Mouse (Mus musculus) adrenal gland, adult 10 weeks (tissue): Measurements from ENCODE around the gene 8030411F24Rik. TPM values are rescaled to one million over a fixed set of nuclear protein-coding genes. Genes with fewer than 3 reads are reported as not detected.

Experiments
- polyA plus RNA-seq: library from polyadenylated mRNA; stranded (reverse); fragments of 350-450 nt; fragmentation: Illumina TruSeq; extraction: RNeasy Lipid Tissue Mini Kit (QIAGEN cat#74804); gene quantifications from one replicate; pipeline ENCODE4 v1.2.3, GENCODE M21; 2014; ENCODE audit warnings: low read depth, low replicate concordance

8030411F24Rik gene
- not detected for polyA plus RNA-seq

GRCm38 (mm10) chr2:148781709-148782108 is at the start of gene 8030411F24Rik:
Gene 8030411F24Rik (plus strand): TSS chr2:148782009.

DNA sequence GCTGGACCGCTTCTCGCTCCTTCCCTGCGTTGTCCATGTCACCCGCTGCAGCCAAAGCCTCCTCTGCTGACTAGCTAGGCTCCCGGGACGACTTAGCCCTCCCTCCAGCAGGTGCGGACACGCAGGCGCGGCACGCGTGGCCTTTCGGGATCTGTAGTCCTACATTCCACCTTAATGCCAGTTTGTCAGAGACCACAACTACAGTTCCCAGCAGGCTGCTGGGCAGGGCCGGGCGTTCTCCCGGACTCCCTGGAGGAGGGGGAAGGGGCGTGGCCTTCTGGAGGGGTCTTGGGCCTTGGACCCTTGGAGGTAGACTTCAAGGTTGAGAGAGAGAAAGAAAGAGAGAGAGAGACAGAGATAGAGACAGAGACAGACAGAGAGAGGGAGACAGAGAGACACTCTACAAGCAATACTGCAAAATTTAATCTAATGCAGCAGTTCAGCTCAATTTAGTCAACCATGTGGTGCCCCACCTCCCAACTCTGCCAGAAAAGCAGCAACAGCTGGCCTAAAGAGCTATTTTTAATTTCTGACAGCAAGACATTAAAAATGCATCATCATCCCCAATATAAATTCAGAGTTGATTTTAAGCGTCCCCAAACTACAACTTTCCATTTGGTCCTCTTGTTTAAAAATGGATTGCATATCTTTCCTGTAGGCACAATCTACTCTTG is 49.3 kb upstream of the 8030411F24Rik start, which contains the start of gene Napb:
Gene Napb (minus strand): TSS at position 141 of the 674 bp plus-strand sequence.

GRCm38 (mm10) chr2:148750058-148750457 is 31.8 kb upstream of the 8030411F24Rik start, which contains the start of gene Cstl1:
Gene Cstl1 (plus strand): TSS chr2:148750358.

GRCm38 (mm10) chr2:148771397-148771796 is 10.4 kb upstream of the 8030411F24Rik start, which contains the start of gene Cst11:
Gene Cst11 (minus strand): TSS chr2:148771497.

GRCm38 (mm10) chr2:148789142-148789541 is 7.3 kb downstream of the 8030411F24Rik start, which contains the start of gene Cst12:
Gene Cst12 (plus strand): TSS chr2:148789361.

DNA sequence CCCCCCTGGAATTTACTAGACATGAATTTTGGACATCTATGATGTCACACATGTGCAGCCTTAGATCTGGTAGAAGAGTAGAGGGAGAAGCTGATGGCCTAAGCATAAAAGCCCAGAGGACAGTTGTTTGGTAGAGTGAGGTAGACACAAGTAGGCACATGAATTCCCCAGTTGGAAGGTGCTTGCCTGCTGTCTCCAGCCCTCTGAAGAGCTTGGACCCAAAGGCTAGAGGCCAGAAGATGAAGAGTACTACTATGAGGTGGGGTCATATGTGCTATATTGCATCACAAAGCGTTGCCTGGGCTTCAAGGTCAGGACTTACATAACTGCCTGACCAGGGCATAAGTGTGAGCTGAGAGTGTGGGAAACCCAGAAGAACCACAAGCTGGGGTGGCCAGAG is 16.7 kb downstream of the 8030411F24Rik start, which contains the start of gene Cst8:
Gene Cst8 (plus strand): TSS at position 301 of the 400 bp plus-strand sequence.

DNA sequence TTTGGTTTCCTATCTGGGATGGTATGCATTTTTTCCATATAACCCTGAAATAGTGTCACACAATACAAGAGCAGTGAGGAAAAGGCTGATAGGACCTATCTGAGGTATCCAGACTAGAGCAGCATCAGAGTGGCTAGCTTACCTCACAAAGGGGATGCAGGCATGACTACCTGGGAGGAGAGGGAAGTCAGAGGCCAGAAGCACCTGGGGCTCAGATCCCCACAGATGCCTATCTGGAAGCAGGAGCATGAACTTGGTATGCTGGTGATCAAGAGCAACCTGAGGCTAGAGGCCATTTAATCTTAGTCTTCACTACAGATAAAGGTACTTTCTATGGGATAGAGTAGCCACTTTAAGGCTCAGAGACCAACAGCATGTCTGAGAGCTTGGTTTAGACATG is 38.1 kb downstream of the 8030411F24Rik start, which contains the start of gene Cst13:
Gene Cst13 (plus strand): TSS at position 173 of the 400 bp plus-strand sequence.

DNA sequence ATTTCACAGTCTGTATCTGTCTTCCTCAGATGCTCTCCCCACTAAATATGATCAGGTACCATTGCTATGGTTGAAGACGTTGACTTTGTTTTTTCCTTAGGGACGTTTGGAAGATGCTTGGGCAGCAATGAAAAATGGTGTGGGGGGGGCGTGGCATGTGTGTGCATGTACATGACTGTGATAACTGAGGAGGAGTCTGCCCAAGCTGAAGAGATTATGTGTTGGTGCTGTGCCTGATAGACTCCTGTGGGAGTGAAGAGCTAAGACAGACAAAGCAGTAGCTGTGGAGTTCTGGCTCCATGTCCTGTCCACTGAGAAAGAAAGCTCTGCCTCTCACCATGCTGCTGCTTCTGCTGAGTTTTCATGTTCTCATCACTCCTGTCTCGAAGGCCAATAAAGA is 53.1 kb downstream of the 8030411F24Rik start, which contains the start of gene Cst9:
Gene Cst9 (plus strand): TSS at position 236 of the 400 bp plus-strand sequence.

Other genes starting within 250 kb of the 8030411F24Rik start
- 6.6 TPM for gene Nxt1, start 109.4 kb upstream of the 8030411F24Rik start, polyA plus RNA-seq
- 46.9 TPM for gene Gzf1, start 101.0 kb upstream of the 8030411F24Rik start, polyA plus RNA-seq
- gene Napb, start 49.5 kb upstream of the 8030411F24Rik start, polyA plus RNA-seq, result 14.1 TPM
- gene Cstl1, start 31.7 kb upstream of the 8030411F24Rik start, polyA plus RNA-seq, result not detected
- not detected for gene Cst11, start 10.5 kb upstream of the 8030411F24Rik start, polyA plus RNA-seq
- not detected for gene Cst12, start 7.4 kb downstream of the 8030411F24Rik start, polyA plus RNA-seq
- gene Cst8, start 16.8 kb downstream of the 8030411F24Rik start, polyA plus RNA-seq, result 132 TPM
- not detected for gene Cst13, start 38.1 kb downstream of the 8030411F24Rik start, polyA plus RNA-seq
- gene Cst9, start 53.1 kb downstream of the 8030411F24Rik start, polyA plus RNA-seq, result not detected
- 2.6 TPM for gene 9230104L09Rik, start 83.0 kb downstream of the 8030411F24Rik start, polyA plus RNA-seq
- gene Cst3, start 93.7 kb downstream of the 8030411F24Rik start, polyA plus RNA-seq, result 48.5 TPM
- gene Gm1330, start 221.2 kb downstream of the 8030411F24Rik start, polyA plus RNA-seq, result not detected
- not detected for gene Gm10750, start 235.2 kb downstream of the 8030411F24Rik start, polyA plus RNA-seq